ENCODE assay signal across 13 mouse cellular contexts in the genomic region with DNA sequence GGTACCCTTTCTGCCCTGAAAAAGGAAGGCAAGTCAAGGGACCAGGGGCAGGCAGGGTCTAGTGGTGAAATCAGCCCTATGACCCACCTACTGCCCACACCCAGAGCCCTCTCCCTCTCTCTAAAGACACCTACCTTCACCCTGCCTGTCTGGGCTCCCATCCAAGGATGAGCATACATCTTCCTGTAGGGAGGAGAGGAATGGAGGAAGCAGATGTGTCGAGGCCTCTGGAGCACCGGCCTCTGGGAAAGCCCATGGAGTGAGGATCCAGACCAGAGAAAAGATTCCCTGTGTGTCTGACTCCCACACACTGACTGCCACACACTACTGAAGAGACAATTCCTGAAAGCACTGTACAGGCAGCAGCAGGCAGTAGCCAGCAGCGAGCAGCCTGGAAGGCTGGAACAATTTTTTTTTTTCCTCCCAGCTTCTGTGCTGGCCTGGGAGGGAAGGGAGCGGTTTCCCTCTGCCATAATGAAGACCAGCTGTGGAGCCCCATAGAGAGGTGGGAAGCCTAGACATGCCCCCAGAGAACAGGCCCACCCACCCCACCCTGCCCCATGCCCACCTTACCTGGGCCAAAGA. TPM values are rescaled to one million over a fixed set of nuclear protein-coding genes. Genes with fewer than 3 reads are reported as not detected.
DNase-seq lines count a peak whose midpoint lies in the region; ATAC-seq and TF ChIP-seq lines count a peak whose summit lies in the region.
"Had no signal": no experiment of that assay in that cellular context is flagged by ENCODE, and none has a peak within 500 bp of the region (broad histone marks: within the 10 kb centered on the region; RNA-seq: fewer than 3 reads in every experiment).

No protein-coding gene starts in this region.

- H3K27me3 ChIP-seq in intestine, embryonic 16.5 days (replicated peaks; ENCODE audit: control insufficient read depth, insufficient read depth, low read length): peaks cover 5% of the 10 kb centered on the region; the same call in 1 of the 2 replicates
- H3K27me3 ChIP-seq in intestine, postnatal 0 days (replicated peaks; ENCODE audit: control insufficient read depth, insufficient read depth, low read length): peaks cover 8% of the 10 kb centered on the region; the same call in 1 of the 2 replicates
- H3K27me3 ChIP-seq in limb, embryonic 10.5 days (ENCODE audit: low read depth, poor library complexity, severe bottlenecking): peaks cover 26% of the 10 kb centered on the region
- H3K27me3 ChIP-seq: hindbrain, embryonic 15.5 days had no signal

- 0 out of 2 replicates have a peak, but pooled peaks cover 5% of the 10 kb centered on the region for H3K4me1 ChIP-seq in intestine, embryonic 16.5 days (ENCODE audit: control insufficient read depth, insufficient read depth, low read length)
- H3K4me1 ChIP-seq in intestine, postnatal 0 days (replicated peaks; ENCODE audit: control insufficient read depth, insufficient read depth, low read length): no peaks in the 10 kb centered on the region
- H3K4me1 ChIP-seq in limb, embryonic 10.5 days: peaks cover 57% of the 10 kb centered on the region

- ATAC-seq in intestine, embryonic 16.5 days: no peak
- no peak for ATAC-seq in intestine, postnatal 0 days
- ATAC-seq: activated CD4-positive, CD25-positive, alpha-beta regulatory T cell, adult 4 months; forebrain, embryonic 16.5 days had no signal

- WGBS in intestine, embryonic 16.5 days: 44% methylated on average over 4 of the region's 4 CpGs
- WGBS in intestine, postnatal 0 days: 47% methylated on average over 4 of the region's 4 CpGs
- 37% methylated on average over 4 of the region's 4 CpGs for WGBS in limb, embryonic 10.5 days

- H3K9ac ChIP-seq in intestine, embryonic 16.5 days (ENCODE audit: low read depth, low read length): no peak overlapping the region
- H3K9ac ChIP-seq in intestine, postnatal 0 days (ENCODE audit: low read depth, low read length): no peak overlapping the region
- H3K9ac ChIP-seq: hindbrain, embryonic 15.5 days had no signal

- TF ChIP-seq CTCF in intestine, postnatal 0 days (IDR thresholded peaks at IDR 0.05; ENCODE audit: low read depth): no peak

- H3K4me2 ChIP-seq in intestine, embryonic 16.5 days (ENCODE audit: low read depth, low read length): no peak overlapping the region
- no peak overlapping the region for H3K4me2 ChIP-seq in intestine, postnatal 0 days (replicated peaks; ENCODE audit: low read depth)
- H3K4me2 ChIP-seq: hindbrain, embryonic 15.5 days had no signal

- DNase-seq in 3T3-L1 (ENCODE audit: low read depth, low spot score) (peak; percentile 65), MN1 (ENCODE audit: low spot score) (peak; percentile 65)
- DNase-seq in limb, embryonic 10.5 days (ENCODE audit: low spot score): peak; percentile 62
- DNase-seq in cerebellum, adult 18-20 months: no peak
- DNase-seq in ovary, adult 18-20 months (ENCODE audit: low spot score): no peak
- DNase-seq in layer of hippocampus, postnatal 36 days: no peak
- DNase-seq: heart, adult 18-20 months; lung, postnatal 36 days had no signal

- no peaks in the 10 kb centered on the region for H3K9me3 ChIP-seq in intestine, embryonic 16.5 days (ENCODE audit: control insufficient read depth, low read length)
- H3K9me3 ChIP-seq in intestine, postnatal 0 days (ENCODE audit: control insufficient read depth): no peaks in the 10 kb centered on the region
- H3K9me3 ChIP-seq in limb, embryonic 10.5 days (replicated peaks): no peaks in the 10 kb centered on the region
- H3K9me3 ChIP-seq: hindbrain, embryonic 15.5 days had no signal

- H3K36me3 ChIP-seq in intestine, embryonic 16.5 days (ENCODE audit: control insufficient read depth, insufficient read depth, low read length): no peaks in the 10 kb centered on the region
- H3K36me3 ChIP-seq in intestine, postnatal 0 days (ENCODE audit: control insufficient read depth, insufficient read depth): no peaks in the 10 kb centered on the region
- no peaks in the 10 kb centered on the region for H3K36me3 ChIP-seq in limb, embryonic 10.5 days
- H3K36me3 ChIP-seq: hindbrain, embryonic 15.5 days had no signal

- H3K27ac ChIP-seq in intestine, embryonic 16.5 days (ENCODE audit: low read length): peak overlapping the region; percentile 8
- H3K27ac ChIP-seq in intestine, postnatal 0 days (ENCODE audit: low read depth, low read length): no peak overlapping the region
- peak overlapping the region; percentile 86 for H3K27ac ChIP-seq in limb, embryonic 10.5 days
- H3K27ac ChIP-seq: hindbrain, embryonic 15.5 days had no signal

- H3K4me3 ChIP-seq in intestine, embryonic 16.5 days (ENCODE audit: low read length): no peak overlapping the region
- no peak overlapping the region for H3K4me3 ChIP-seq in intestine, postnatal 0 days (ENCODE audit: low read depth, low read length)
- H3K4me3 ChIP-seq in limb, embryonic 10.5 days: peak overlapping the region; percentile 3; the same call in 1 of the 2 replicates
- H3K4me3 ChIP-seq: hindbrain, embryonic 15.5 days had no signal

RNA-seq across cellular contexts. Expression of a gene that starts 6.0 kb away (rescaled TPM):
- polyA plus RNA-seq in intestine, embryonic 16.5 days (2015; fragmentation: Nextera tagmentation; extraction: Ambion mirVana): 2.2 and 2.9 TPM in 2 replicates
- polyA plus RNA-seq in intestine, postnatal 0 days (2015; fragmentation: Nextera tagmentation; extraction: Ambion mirVana): 0.73 and 0.76 TPM in 2 replicates
- polyA plus RNA-seq in limb, embryonic 10.5 days (2016; fragmentation: Nextera tagmentation; extraction: Ambion mirVana): 1.4 and 1.9 TPM in 2 replicates
- total RNA-seq in layer of hippocampus, postnatal 36 days (2021): not detected

RNA-seq across cellular contexts. Expression of a gene that starts 20.1 kb away (rescaled TPM):
- 21.4 and 56.5 TPM in 2 replicates for polyA plus RNA-seq in intestine, embryonic 16.5 days (2015; fragmentation: Nextera tagmentation; extraction: Ambion mirVana)
- 66.6 and 68.8 TPM in 2 replicates for polyA plus RNA-seq in intestine, postnatal 0 days (2015; fragmentation: Nextera tagmentation; extraction: Ambion mirVana)
- polyA plus RNA-seq in limb, embryonic 10.5 days (2016; fragmentation: Nextera tagmentation; extraction: Ambion mirVana): 32.7 and 42.2 TPM in 2 replicates
- 100 to 1,000 TPM; 251 to 253 TPM for total RNA-seq in layer of hippocampus, postnatal 36 days (2021)

RNA-seq across cellular contexts. Expression of a gene that starts 21.5 kb away (rescaled TPM):
- polyA plus RNA-seq in intestine, embryonic 16.5 days (2015; fragmentation: Nextera tagmentation; extraction: Ambion mirVana): 0.43 and 0.44 TPM in 2 replicates
- 0.37 and 0.44 TPM in 2 replicates for polyA plus RNA-seq in intestine, postnatal 0 days (2015; fragmentation: Nextera tagmentation; extraction: Ambion mirVana)
- 0.56 and 0.75 TPM in 2 replicates for polyA plus RNA-seq in limb, embryonic 10.5 days (2016; fragmentation: Nextera tagmentation; extraction: Ambion mirVana)
- total RNA-seq in layer of hippocampus, postnatal 36 days (2021): 1 to 10 TPM; 1.7 to 1.8 TPM
- polyA plus RNA-seq: activated CD4-positive, CD25-positive, alpha-beta regulatory T cell, adult 4 months had no signal

RNA-seq across cellular contexts. Expression of a gene that starts 40.9 kb away (rescaled TPM):
- 0.71 and 0.77 TPM in 2 replicates for polyA plus RNA-seq in intestine, embryonic 16.5 days (2015; fragmentation: Nextera tagmentation; extraction: Ambion mirVana)
- 1.7 and 2.0 TPM in 2 replicates for polyA plus RNA-seq in intestine, postnatal 0 days (2015; fragmentation: Nextera tagmentation; extraction: Ambion mirVana)
- polyA plus RNA-seq in limb, embryonic 10.5 days (2016; fragmentation: Nextera tagmentation; extraction: Ambion mirVana): not detected in 2 replicates
- 100 to 1,000 TPM; 188 to 199 TPM for total RNA-seq in layer of hippocampus, postnatal 36 days (2021)
- polyA plus RNA-seq: activated CD4-positive, CD25-positive, alpha-beta regulatory T cell, adult 4 months had no signal

Comparison
In these comparisons a context has a peak if more than half of its experiments do, and no peak if none do; other contexts are left out.
1. DNase-seq: peak in 3T3-L1 (single experiment), MN1 (single experiment) and limb, embryonic 10.5 days (single experiment); none in cerebellum, adult 18-20 months (0 of 2), ovary, adult 18-20 months (single experiment) and layer of hippocampus, postnatal 36 days (0 of 2).